16 mouse cellular contexts compared by ENCODE assay signal in the genomic region with DNA sequence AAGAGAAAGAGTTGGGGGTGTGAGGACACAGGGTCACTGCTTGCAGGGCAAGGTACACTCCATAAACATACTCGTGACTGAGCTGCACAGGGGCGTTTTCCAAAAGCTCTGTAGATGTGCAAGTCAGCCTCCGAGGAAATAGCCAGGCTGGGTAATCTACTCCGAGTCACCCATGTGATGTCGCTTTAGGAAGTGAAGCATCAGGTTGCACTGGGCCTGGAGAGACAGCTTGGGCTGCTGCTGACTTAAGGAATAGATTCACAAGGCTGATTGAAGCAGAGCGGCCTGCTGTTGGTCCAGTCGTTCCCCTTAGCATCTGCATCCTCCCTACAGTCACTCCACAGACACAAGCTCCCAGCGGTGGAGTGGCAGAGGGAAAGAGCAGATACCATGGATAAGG.
DNase-seq lines count a peak whose midpoint lies in the region; ATAC-seq lines count a peak whose summit lies in the region.
"Had no signal": no experiment of that assay in that cellular context is flagged by ENCODE, and none has a peak within 500 bp of the region (broad histone marks: within the 10 kb centered on the region; RNA-seq: fewer than 3 reads in every experiment).

No protein-coding gene starts in this region.

- H3K4me1 ChIP-seq in midbrain, embryonic 13.5 days (replicated peaks) = peaks cover 36% of the 10 kb centered on the region
- H3K4me1 ChIP-seq in midbrain, embryonic 11.5 days (ENCODE audit: control insufficient read depth, insufficient read depth, low read length) = peaks cover 20% of the 10 kb centered on the region

- H3K9me3 ChIP-seq in midbrain, embryonic 13.5 days = no peaks in the 10 kb centered on the region
- H3K9me3 ChIP-seq in midbrain, embryonic 11.5 days (ENCODE audit: control insufficient read depth, low read length) = no peaks in the 10 kb centered on the region
- H3K9me3 ChIP-seq: forebrain, embryonic 13.5 days had no signal

- H3K36me3 ChIP-seq in midbrain, embryonic 13.5 days = no peaks in the 10 kb centered on the region
- no peaks in the 10 kb centered on the region for H3K36me3 ChIP-seq in midbrain, embryonic 11.5 days (ENCODE audit: control insufficient read depth, insufficient read depth, low read length)
- H3K36me3 ChIP-seq: hindbrain, embryonic 10.5 days had no signal

- H3K27ac ChIP-seq in midbrain, embryonic 13.5 days = peak overlapping the region; percentile 77; the same call in 1 of the 2 replicates
- no peak overlapping the region for H3K27ac ChIP-seq in midbrain, embryonic 11.5 days (ENCODE audit: low read depth, low read length)

- peak; percentile 80 for DNase-seq in heart, adult 11 months
- DNase-seq in heart, postnatal 36 days = no peak
- no peak for DNase-seq in midbrain, embryonic 11.5 days (ENCODE audit: low spot score, missing footprints)
- DNase-seq in embryo, embryonic 10.5 days (ENCODE audit: low spot score) = peak; percentile 38
- peak; percentile 9 for DNase-seq in forelimb bud, embryonic 11.5 days (ENCODE audit: low read depth, low spot score)
- no peak for DNase-seq in cerebellum, postnatal 4 days (ENCODE audit: low spot score in 2 of 2)
- DNase-seq: adrenal gland, postnatal 14 days; cerebellum, adult 8-10 months; cerebellum, postnatal 36 days; lung, postnatal 4 days; spleen, adult 18-20 months had no signal

- peaks cover 6% of the 10 kb centered on the region; the same call in 1 of the 2 replicates for H3K27me3 ChIP-seq in midbrain, embryonic 13.5 days
- no peaks in the 10 kb centered on the region for H3K27me3 ChIP-seq in midbrain, embryonic 11.5 days (ENCODE audit: control insufficient read depth, insufficient read depth, low read length)
- H3K27me3 ChIP-seq: forebrain, embryonic 13.5 days had no signal

- no peak for ATAC-seq in midbrain, embryonic 13.5 days
- no peak for ATAC-seq in midbrain, embryonic 11.5 days (ENCODE audit: low FRiP score)
- ATAC-seq: intestine, postnatal 0 days had no signal

- H3K4me2 ChIP-seq in midbrain, embryonic 13.5 days (replicated peaks) = no peak overlapping the region
- H3K4me2 ChIP-seq in midbrain, embryonic 11.5 days = no peak overlapping the region
- H3K4me2 ChIP-seq: heart, embryonic 11.5 days had no signal

- intact Hi-C loops in heart, postnatal 36 days (cut with DNase I) = no loop called here

- no peak overlapping the region for H3K9ac ChIP-seq in midbrain, embryonic 13.5 days (replicated peaks)
- H3K9ac ChIP-seq in midbrain, embryonic 11.5 days (ENCODE audit: low read length) = no peak overlapping the region

- H3K4me3 ChIP-seq in midbrain, embryonic 13.5 days (replicated peaks) = no peak overlapping the region
- no peak overlapping the region for H3K4me3 ChIP-seq in midbrain, embryonic 11.5 days (ENCODE audit: low read depth, low read length)

- 71% methylated on average over 8 of the region's 8 CpGs for WGBS in midbrain, embryonic 13.5 days
- 69% methylated on average over 8 of the region's 8 CpGs for whole genome bisulfite sequencing in midbrain, embryonic 11.5 days

Comparison
In these comparisons a context has a peak if more than half of its experiments do, and no peak if none do; other contexts are left out.
1. DNase-seq: peak in heart, adult 11 months (single experiment), embryo, embryonic 10.5 days (single experiment) and forelimb bud, embryonic 11.5 days (single experiment); none in heart, postnatal 36 days (0 of 2), midbrain, embryonic 11.5 days (single experiment) and cerebellum, postnatal 4 days (0 of 2).